Mouse (Mus musculus) testis, adult 2 months (tissue): ENCODE results near the gene Ace.

Source experiments
- CTCF ChIP-seq: fragments of 200-500 bp; IDR thresholded peaks from 2 replicates; pipeline ENCODE4 v1.5.1; 2012; ENCODE audit warnings: low read depth, mild to moderate bottlenecking, inconsistent platforms, low read length, moderate library complexity; ENCODE audit not compliant: control insufficient read depth, insufficient read depth, insufficient replicate concordance
- POLR2A ChIP-seq: fragments of 200-500 bp; IDR thresholded peaks from 2 replicates; pipeline ENCODE4 v1.6.1; 2012; ENCODE audit warnings: low read depth, mild to moderate bottlenecking, inconsistent platforms, low read length, moderate library complexity; ENCODE audit not compliant: control insufficient read depth

DNA sequence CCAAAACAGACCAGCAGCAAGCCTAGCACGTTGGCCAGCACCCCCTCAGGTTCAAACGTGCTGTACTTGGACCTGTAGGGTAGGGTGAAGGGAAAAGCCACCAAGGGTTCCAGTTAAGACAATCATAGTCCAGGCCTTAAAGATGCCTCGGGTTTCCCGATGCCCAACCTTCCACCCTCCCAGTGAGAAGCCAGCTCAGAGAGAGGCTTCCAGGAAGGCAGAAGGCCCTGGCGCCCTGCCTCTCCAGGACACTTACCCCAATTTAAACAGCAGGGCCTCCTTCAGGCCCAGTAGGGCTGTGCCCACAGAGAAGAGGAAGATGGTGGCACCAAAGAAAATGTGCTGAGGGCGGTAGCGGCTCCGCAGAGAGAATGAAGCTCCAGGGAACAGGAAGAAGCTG is 32.2 kb upstream of the Ace start:
- TF ChIP-seq CTCF (no peak), POLR2A (no peak)
